In genomic region chr9:21559151-21559550, GRCm38 (mm10) we compare ENCODE assay signal across 20 mouse cellular contexts. TPM values are rescaled to one million over a fixed set of nuclear protein-coding genes. Genes with fewer than 3 reads are reported as not detected.
DNase-seq lines count a peak whose midpoint lies in the region; ATAC-seq and TF ChIP-seq lines count a peak whose summit lies in the region.
"Had no signal": no experiment of that assay in that cellular context is flagged by ENCODE, and none has a peak within 500 bp of the region (broad histone marks: within the 10 kb centered on the region; RNA-seq: fewer than 3 reads in every experiment).

No protein-coding gene starts in this region.

- H3K4me3 ChIP-seq in forebrain, embryonic 12.5 days (replicated peaks): no peak overlapping the region
- no peak overlapping the region for H3K4me3 ChIP-seq in forebrain, embryonic 14.5 days (ENCODE audit: low read depth, low read length)
- H3K4me3 ChIP-seq in megakaryocyte, embryonic 14.5 days (replicated peaks): peak overlapping the region; percentile 0
- 0 out of 2 replicates have a peak overlapping the region, but pooled peaks have one; percentile 26 for H3K4me3 ChIP-seq in liver, embryonic 13.5 days (replicated peaks)
- H3K4me3 ChIP-seq in small intestine, adult 2 months (ENCODE audit: low read depth, low read length): no peak overlapping the region
- H3K4me3 ChIP-seq: forebrain, embryonic 13.5 days; heart, adult 2 months; limb, embryonic 13.5 days; lung, embryonic 15.5 days; midbrain, embryonic 10.5 days; neural tube, embryonic 15.5 days had no signal

- no peak for ATAC-seq in forebrain, embryonic 12.5 days (ENCODE audit: low FRiP score)
- ATAC-seq in forebrain, embryonic 14.5 days: no peak
- ATAC-seq in megakaryocyte, adult 5-6 weeks (ENCODE audit: poor library complexity, severe bottlenecking): no peak
- ATAC-seq in liver, embryonic 13.5 days (ENCODE audit: low read depth): no peak
- ATAC-seq: forebrain, embryonic 13.5 days; hindbrain, postnatal 0 days had no signal

- 96% methylated on average over 3 of the region's 3 CpGs for WGBS in forebrain, embryonic 12.5 days
- WGBS in forebrain, embryonic 14.5 days: 90% methylated on average over 3 of the region's 3 CpGs
- 80% methylated on average over 3 of the region's 3 CpGs for WGBS in liver, embryonic 13.5 days (ENCODE audit: insufficient replicate concordance)
- 90% methylated on average over 3 of the region's 3 CpGs for WGBS in small intestine, adult 2 months

- no peak for DNase-seq in forebrain, embryonic 14.5 days (ENCODE audit: low spot score)
- no peak for DNase-seq in liver, embryonic 13.5 days
- no peak for DNase-seq in thymus, postnatal 4 days
- no peak for DNase-seq in adrenal gland, adult 18-20 months (ENCODE audit: low spot score in 2 of 2)
- DNase-seq: cerebellum, adult 11-12 months; cerebellum, postnatal 10 days; gastrocnemius, postnatal 10 days; heart, adult 2 months; lung, postnatal 4 days; spleen, adult 18-20 months had no signal

- H3K27ac ChIP-seq in forebrain, embryonic 12.5 days: 0 out of 2 replicates have a peak overlapping the region, but pooled peaks have one; percentile 5
- no peak overlapping the region for H3K27ac ChIP-seq in forebrain, embryonic 14.5 days (ENCODE audit: low read depth, low read length)
- H3K27ac ChIP-seq in liver, embryonic 13.5 days: peak overlapping the region; percentile 96
- peak overlapping the region; percentile 79 for H3K27ac ChIP-seq in small intestine, adult 2 months (ENCODE audit: insufficient read depth, low read depth, low read length)
- H3K27ac ChIP-seq: forebrain, embryonic 13.5 days; heart, adult 2 months; hindbrain, postnatal 0 days; limb, embryonic 13.5 days; lung, embryonic 15.5 days; midbrain, embryonic 10.5 days; neural tube, embryonic 15.5 days had no signal

- H3K4me1 ChIP-seq in forebrain, embryonic 12.5 days: peaks cover 7% of the 10 kb centered on the region
- no peaks in the 10 kb centered on the region for H3K4me1 ChIP-seq in forebrain, embryonic 14.5 days (ENCODE audit: control insufficient read depth, insufficient read depth, low read length)
- peaks cover 55% of the 10 kb centered on the region for H3K4me1 ChIP-seq in megakaryocyte, embryonic 14.5 days
- peaks cover 77% of the 10 kb centered on the region for H3K4me1 ChIP-seq in liver, embryonic 13.5 days (replicated peaks)
- peaks cover 13% of the 10 kb centered on the region for H3K4me1 ChIP-seq in small intestine, adult 2 months (ENCODE audit: control insufficient read depth, insufficient read depth, insufficient read length, low read length)
- H3K4me1 ChIP-seq: forebrain, embryonic 13.5 days; limb, embryonic 13.5 days; lung, embryonic 15.5 days had no signal

- peaks cover 30% of the 10 kb centered on the region for H3K36me3 ChIP-seq in forebrain, embryonic 12.5 days (replicated peaks)
- peaks cover 14% of the 10 kb centered on the region for H3K36me3 ChIP-seq in forebrain, embryonic 14.5 days (ENCODE audit: control insufficient read depth, insufficient read depth, low read length)
- peaks cover 53% of the 10 kb centered on the region for H3K36me3 ChIP-seq in megakaryocyte, embryonic 14.5 days (replicated peaks; ENCODE audit: low read length)
- H3K36me3 ChIP-seq in liver, embryonic 13.5 days: peaks cover 21% of the 10 kb centered on the region
- H3K36me3 ChIP-seq in small intestine, adult 2 months (ENCODE audit: control insufficient read depth, insufficient read depth, low read length): no peaks in the 10 kb centered on the region

- H3K27me3 ChIP-seq in forebrain, embryonic 12.5 days: no peaks in the 10 kb centered on the region
- H3K27me3 ChIP-seq in forebrain, embryonic 14.5 days (replicated peaks; ENCODE audit: control insufficient read depth, insufficient read depth, low read length): no peaks in the 10 kb centered on the region
- H3K27me3 ChIP-seq in megakaryocyte, embryonic 14.5 days (replicated peaks): no peaks in the 10 kb centered on the region
- H3K27me3 ChIP-seq in liver, embryonic 13.5 days: no peaks in the 10 kb centered on the region
- H3K27me3 ChIP-seq in small intestine, adult 2 months (ENCODE audit: control insufficient read depth, insufficient read depth, low read length): no peaks in the 10 kb centered on the region
- H3K27me3 ChIP-seq: forebrain, embryonic 13.5 days; limb, embryonic 13.5 days; lung, embryonic 15.5 days; neural tube, embryonic 15.5 days had no signal

- no peak for TF ChIP-seq CTCF in small intestine, adult 2 months (IDR thresholded peaks at IDR 0.05; ENCODE audit: extremely low read depth, insufficient read length, insufficient replicate concordance, low read depth, low read length)

- no peak for TF ChIP-seq POLR2A in small intestine, adult 2 months (IDR thresholded peaks at IDR 0.05; ENCODE audit: low read depth, low read length)

- H3K9ac ChIP-seq in forebrain, embryonic 12.5 days: no peak overlapping the region
- H3K9ac ChIP-seq in forebrain, embryonic 14.5 days (ENCODE audit: low read length): no peak overlapping the region
- H3K9ac ChIP-seq in liver, embryonic 13.5 days: peak overlapping the region; percentile 65
- H3K9ac ChIP-seq: forebrain, embryonic 13.5 days; limb, embryonic 13.5 days; lung, embryonic 15.5 days; neural tube, embryonic 15.5 days had no signal

- H3K4me2 ChIP-seq in forebrain, embryonic 12.5 days: no peak overlapping the region
- no peak overlapping the region for H3K4me2 ChIP-seq in forebrain, embryonic 14.5 days (ENCODE audit: low read length)
- H3K4me2 ChIP-seq in liver, embryonic 13.5 days: peak overlapping the region; percentile 67
- H3K4me2 ChIP-seq: forebrain, embryonic 13.5 days; limb, embryonic 13.5 days; lung, embryonic 15.5 days; neural tube, embryonic 15.5 days had no signal

- no peaks in the 10 kb centered on the region for H3K9me3 ChIP-seq in forebrain, embryonic 12.5 days
- H3K9me3 ChIP-seq in forebrain, embryonic 14.5 days (replicated peaks; ENCODE audit: control insufficient read depth, low read length): no peaks in the 10 kb centered on the region
- H3K9me3 ChIP-seq in megakaryocyte, embryonic 14.5 days: no peaks in the 10 kb centered on the region
- H3K9me3 ChIP-seq in liver, embryonic 13.5 days (replicated peaks): no peaks in the 10 kb centered on the region
- H3K9me3 ChIP-seq: forebrain, embryonic 13.5 days; limb, embryonic 13.5 days; lung, embryonic 15.5 days; midbrain, embryonic 10.5 days; neural tube, embryonic 15.5 days had no signal

RNA-seq across cellular contexts. Expression of gene Carm1, which starts 12.5 kb away (rescaled TPM):
- polyA plus RNA-seq in forebrain, embryonic 12.5 days (2016; fragmentation: Nextera tagmentation; extraction: Ambion mirVana): 54.7 and 62.5 TPM in 2 replicates
- polyA plus RNA-seq in forebrain, embryonic 14.5 days (2014; fragmentation: Nextera tagmentation; extraction: Ambion mirVana): 22.8 and 26.7 TPM in 2 replicates
- 105 and 143 TPM in 2 replicates for polyA plus RNA-seq in megakaryocyte, embryonic 14.5 days (2012; ENCODE audit: insufficient read depth, low replicate concordance)
- total RNA-seq in megakaryocyte, adult 5-6 weeks (2015): 19.1 and 26.3 TPM in 2 replicates
- total RNA-seq in megakaryocyte, adult 5-6 weeks (2017): 8.5 and 14.1 TPM in 2 replicates
- 15.5 and 16.9 TPM in 2 replicates for polyA plus RNA-seq in liver, embryonic 13.5 days (2015; fragmentation: Nextera tagmentation; extraction: Ambion mirVana)
- polyA plus RNA-seq in small intestine, adult 2 months (2012; rRNA removed): 31.7 and 63.4 TPM in 2 replicates
- 10 to 100 TPM; 40.4 to 43.3 TPM for total RNA-seq in adrenal gland, adult 18-20 months (2021)

RNA-seq across cellular contexts. Expression of gene AB124611, which starts 33.2 kb away (rescaled TPM):
- 4.9 and 7.2 TPM in 2 replicates for polyA plus RNA-seq in forebrain, embryonic 12.5 days (2016; fragmentation: Nextera tagmentation; extraction: Ambion mirVana)
- polyA plus RNA-seq in forebrain, embryonic 14.5 days (2014; fragmentation: Nextera tagmentation; extraction: Ambion mirVana): 0.74 and 1.9 TPM in 2 replicates
- polyA plus RNA-seq in megakaryocyte, embryonic 14.5 days (2012; ENCODE audit: insufficient read depth, low replicate concordance): 44.7 and 70.3 TPM in 2 replicates
- 179 and 187 TPM in 2 replicates for total RNA-seq in megakaryocyte, adult 5-6 weeks (2015)
- total RNA-seq in megakaryocyte, adult 5-6 weeks (2017): 290 and 296 TPM in 2 replicates
- polyA plus RNA-seq in liver, embryonic 13.5 days (2015; fragmentation: Nextera tagmentation; extraction: Ambion mirVana): 3.5 and 4.1 TPM in 2 replicates
- 1.2 and 1.4 TPM in 2 replicates for polyA plus RNA-seq in small intestine, adult 2 months (2012; rRNA removed)
- 1 to 10 TPM; 1.5 to 4.3 TPM for total RNA-seq in adrenal gland, adult 18-20 months (2021)

RNA-seq across cellular contexts. Expression of gene Timm29, which starts 33.4 kb away (rescaled TPM):
- polyA plus RNA-seq in forebrain, embryonic 12.5 days (2016; fragmentation: Nextera tagmentation; extraction: Ambion mirVana): 54.5 and 55.9 TPM in 2 replicates
- polyA plus RNA-seq in forebrain, embryonic 14.5 days (2014; fragmentation: Nextera tagmentation; extraction: Ambion mirVana): 67.3 and 68.4 TPM in 2 replicates
- polyA plus RNA-seq in megakaryocyte, embryonic 14.5 days (2012; ENCODE audit: insufficient read depth, low replicate concordance): 4.0 and 8.8 TPM in 2 replicates
- total RNA-seq in megakaryocyte, adult 5-6 weeks (2015): 20.5 and 22.2 TPM in 2 replicates
- 21.3 and 22.3 TPM in 2 replicates for total RNA-seq in megakaryocyte, adult 5-6 weeks (2017)
- polyA plus RNA-seq in liver, embryonic 13.5 days (2015; fragmentation: Nextera tagmentation; extraction: Ambion mirVana): 17.7 and 21.5 TPM in 2 replicates
- 11.0 and 14.7 TPM in 2 replicates for polyA plus RNA-seq in small intestine, adult 2 months (2012; rRNA removed)
- total RNA-seq in adrenal gland, adult 18-20 months (2021): 10 to 100 TPM; 51.4 to 64.4 TPM

RNA-seq across cellular contexts. Expression of gene Yipf2, which starts 33.5 kb away (rescaled TPM):
- polyA plus RNA-seq in forebrain, embryonic 12.5 days (2016; fragmentation: Nextera tagmentation; extraction: Ambion mirVana): 17.3 TPM in 2 replicates
- 16.9 and 18.2 TPM in 2 replicates for polyA plus RNA-seq in forebrain, embryonic 14.5 days (2014; fragmentation: Nextera tagmentation; extraction: Ambion mirVana)
- 3.6 and 8.0 TPM in 2 replicates for polyA plus RNA-seq in megakaryocyte, embryonic 14.5 days (2012; ENCODE audit: insufficient read depth, low replicate concordance)
- total RNA-seq in megakaryocyte, adult 5-6 weeks (2015): 5.2 and 5.4 TPM in 2 replicates
- total RNA-seq in megakaryocyte, adult 5-6 weeks (2017): 5.9 and 8.7 TPM in 2 replicates
- 8.8 and 10.2 TPM in 2 replicates for polyA plus RNA-seq in liver, embryonic 13.5 days (2015; fragmentation: Nextera tagmentation; extraction: Ambion mirVana)
- 22.5 and 35.9 TPM in 2 replicates for polyA plus RNA-seq in small intestine, adult 2 months (2012; rRNA removed)
- total RNA-seq in adrenal gland, adult 18-20 months (2021): 10 to 100 TPM; 20.1 to 24.1 TPM

RNA-seq across cellular contexts. Expression of gene Tmed1, which starts 49.1 kb away (rescaled TPM):
- 68.0 and 68.2 TPM in 2 replicates for polyA plus RNA-seq in forebrain, embryonic 12.5 days (2016; fragmentation: Nextera tagmentation; extraction: Ambion mirVana)
- polyA plus RNA-seq in forebrain, embryonic 14.5 days (2014; fragmentation: Nextera tagmentation; extraction: Ambion mirVana): 56.9 and 58.3 TPM in 2 replicates
- polyA plus RNA-seq in megakaryocyte, embryonic 14.5 days (2012; ENCODE audit: insufficient read depth, low replicate concordance): 6.6 TPM in 1 of 2 replicates, not detected in the other
- 5.4 and 6.2 TPM in 2 replicates for total RNA-seq in megakaryocyte, adult 5-6 weeks (2015)
- total RNA-seq in megakaryocyte, adult 5-6 weeks (2017): 8.7 and 9.3 TPM in 2 replicates
- 36.9 and 38.5 TPM in 2 replicates for polyA plus RNA-seq in liver, embryonic 13.5 days (2015; fragmentation: Nextera tagmentation; extraction: Ambion mirVana)
- polyA plus RNA-seq in small intestine, adult 2 months (2012; rRNA removed): 7.5 and 10.8 TPM in 2 replicates
- total RNA-seq in adrenal gland, adult 18-20 months (2021): 10 to 100 TPM; 25.6 to 28.8 TPM

Comparison
In these comparisons a context has a peak if more than half of its experiments do, and no peak if none do; other contexts are left out.
1. H3K4me3 ChIP-seq: peak in megakaryocyte, embryonic 14.5 days (single experiment) and liver, embryonic 13.5 days (single experiment); none in forebrain, embryonic 12.5 days (single experiment), forebrain, embryonic 14.5 days (single experiment) and small intestine, adult 2 months (single experiment).